Mouse (Mus musculus): ENCODE measurements around the gene Uso1. TPM values are rescaled to one million over a fixed set of nuclear protein-coding genes. Genes with fewer than 3 reads are reported as not detected.
A peak's percentile ranks its signal among the peaks of the same experiment; 100 is the strongest.

The Uso1 gene
- polyA plus RNA-seq, 1 experiment = 25.1 TPM

DNA sequence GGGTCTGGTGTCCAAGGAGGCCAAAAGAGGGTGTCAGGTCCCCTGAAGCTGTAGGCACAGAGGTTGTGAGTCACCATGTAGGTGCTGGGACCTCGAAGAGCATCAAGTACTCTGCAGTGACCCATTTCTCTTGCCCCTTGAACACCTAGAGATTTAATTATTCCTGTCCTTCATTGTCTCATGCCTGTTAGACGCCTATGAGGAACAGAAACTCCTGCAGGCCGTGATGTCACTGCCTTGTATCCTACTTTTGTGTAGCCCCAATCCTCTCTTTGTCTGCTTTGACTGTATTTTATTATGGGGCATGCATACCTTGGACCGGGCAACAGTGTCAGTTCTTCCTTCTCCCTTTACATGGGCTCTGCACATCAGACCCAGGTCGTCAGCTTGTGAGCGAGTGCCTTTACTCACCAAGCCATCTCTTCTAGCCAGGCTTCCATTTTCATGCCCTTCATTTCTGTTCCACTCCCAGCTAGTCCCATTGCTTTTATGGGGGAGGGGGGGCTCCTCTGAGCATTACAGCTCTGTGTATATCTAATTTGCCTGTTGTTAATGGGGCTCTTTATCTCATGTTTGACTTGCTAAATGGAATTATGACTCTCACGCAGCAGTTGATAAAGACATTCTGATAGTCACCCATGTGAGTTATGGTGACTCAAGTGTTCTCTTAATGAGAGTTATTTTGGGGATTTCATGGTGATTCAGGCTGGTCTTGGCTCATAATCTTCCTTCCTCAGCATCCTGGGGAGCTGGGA lies 7.4 kb downstream of the Uso1 start:
- Histone ChIP-seq H3K27ac (ENCODE audit: insufficient read depth, low read depth, low read length) (peak overlapping the region; percentile 21; the same call in 1 of the 2 replicates), H3K36me3 (ENCODE audit: control insufficient read depth, insufficient read depth, low read length) (no peaks in the 10 kb centered on the region), H3K4me1 (ENCODE audit: control insufficient read depth, insufficient read depth, insufficient read length, low read length) (peaks cover 16% of the 10 kb centered on the region; the same call in 1 of the 2 replicates), H3K27me3 (ENCODE audit: control insufficient read depth, insufficient read depth, low read length) (no peaks in the 10 kb centered on the region), H3K4me3 (ENCODE audit: low read depth, low read length) (no peak overlapping the region)
- 43% methylated on average over 7 of the region's 7 CpGs for WGBS
- no peak for TF ChIP-seq CTCF (IDR thresholded peaks at IDR 0.05; ENCODE audit: extremely low read depth, insufficient read length, insufficient replicate concordance, low read depth, low read length)
- no peak for TF ChIP-seq POLR2A (IDR thresholded peaks at IDR 0.05; ENCODE audit: low read depth, low read length)

DNA sequence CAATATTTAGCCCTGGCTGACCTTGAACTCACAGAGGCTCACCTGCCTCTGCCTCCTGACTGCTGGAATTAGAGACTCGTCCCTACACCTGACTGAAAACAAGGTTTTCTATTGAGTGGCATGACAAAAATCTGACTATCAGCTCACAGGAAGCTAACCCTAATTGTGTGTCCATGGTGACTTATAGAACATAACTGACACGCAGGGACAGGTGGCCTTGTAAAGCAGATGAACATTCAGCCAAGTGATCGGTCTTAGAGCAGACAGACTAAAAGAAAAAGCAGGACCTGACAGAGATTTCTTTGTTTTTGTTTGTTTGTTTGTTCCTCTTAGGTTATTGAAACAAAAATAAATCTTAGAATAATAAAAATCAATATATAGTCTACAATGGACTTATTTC lies 10.5 kb downstream of the Uso1 start:
- Histone ChIP-seq H3K4me1 (ENCODE audit: control insufficient read depth, insufficient read depth, insufficient read length, low read length) (peaks cover 14% of the 10 kb centered on the region; the same call in 1 of the 2 replicates), H3K27ac (ENCODE audit: insufficient read depth, low read depth, low read length) (peak overlapping the region; percentile 2; the same call in 1 of the 2 replicates)
- 82% methylated on average over 3 of the region's 3 CpGs for WGBS

DNA sequence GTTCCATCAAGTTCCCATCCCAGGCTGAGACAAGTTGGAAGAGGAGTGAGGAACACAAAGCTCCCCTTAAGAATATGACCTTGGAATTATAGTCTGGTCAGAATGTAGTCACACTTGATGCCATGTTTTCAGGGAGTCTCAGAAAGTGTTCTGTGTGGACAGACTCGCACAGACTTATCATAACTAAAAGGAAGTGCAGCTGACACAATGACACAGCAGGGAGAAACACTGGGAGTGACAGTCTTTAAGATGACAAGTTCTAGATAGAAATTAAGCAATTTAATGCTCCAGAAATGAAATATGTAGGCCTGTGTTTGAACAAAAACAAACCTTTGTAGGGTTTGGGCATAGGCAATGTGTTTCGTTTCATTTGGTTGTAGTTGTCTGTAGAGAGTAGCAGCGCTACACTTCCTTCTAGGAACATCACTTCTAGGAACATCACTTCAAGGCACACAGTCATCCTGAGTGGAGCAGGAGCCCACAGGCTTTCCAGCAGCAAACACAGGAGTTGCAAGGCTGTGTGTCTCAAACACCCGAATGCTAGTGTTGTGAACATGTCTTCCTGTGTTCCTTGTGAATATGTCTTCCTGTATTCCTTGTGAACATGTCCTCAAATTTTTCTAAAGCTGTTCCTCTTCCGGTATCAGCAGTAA lies 11.7 kb downstream of the Uso1 start:
- WGBS = 84% methylated on average over 5 of the region's 5 CpGs
- peaks cover 14% of the 10 kb centered on the region; the same call in 1 of the 2 replicates for H3K4me1 ChIP-seq (ENCODE audit: control insufficient read depth, insufficient read depth, insufficient read length, low read length)
- peaks cover 14% of the 10 kb centered on the region for H3K36me3 ChIP-seq (ENCODE audit: control insufficient read depth, insufficient read depth, low read length)
- no peaks in the 10 kb centered on the region for H3K27me3 ChIP-seq (ENCODE audit: control insufficient read depth, insufficient read depth, low read length)
- H3K27ac ChIP-seq (ENCODE audit: insufficient read depth, low read depth, low read length) = no peak overlapping the region
- TF ChIP-seq POLR2A (IDR thresholded peaks at IDR 0.05; ENCODE audit: low read depth, low read length) (no peak), CTCF (IDR thresholded peaks at IDR 0.05; ENCODE audit: extremely low read depth, insufficient read length, insufficient replicate concordance, low read depth, low read length) (no peak)
- no peak overlapping the region for H3K4me3 ChIP-seq (ENCODE audit: low read depth, low read length)

More for the DNA sequence above, 10.5 kb downstream of the Uso1 start:
- Histone ChIP-seq H3K27me3 (ENCODE audit: control insufficient read depth, insufficient read depth, low read length) (no peaks in the 10 kb centered on the region), H3K4me3 (ENCODE audit: low read depth, low read length) (no peak overlapping the region), H3K36me3 (ENCODE audit: control insufficient read depth, insufficient read depth, low read length) (peaks cover 7% of the 10 kb centered on the region)
- TF ChIP-seq CTCF (IDR thresholded peaks at IDR 0.05; ENCODE audit: extremely low read depth, insufficient read length, insufficient replicate concordance, low read depth, low read length) (no peak), POLR2A (IDR thresholded peaks at IDR 0.05; ENCODE audit: low read depth, low read length) (no peak)

DNA sequence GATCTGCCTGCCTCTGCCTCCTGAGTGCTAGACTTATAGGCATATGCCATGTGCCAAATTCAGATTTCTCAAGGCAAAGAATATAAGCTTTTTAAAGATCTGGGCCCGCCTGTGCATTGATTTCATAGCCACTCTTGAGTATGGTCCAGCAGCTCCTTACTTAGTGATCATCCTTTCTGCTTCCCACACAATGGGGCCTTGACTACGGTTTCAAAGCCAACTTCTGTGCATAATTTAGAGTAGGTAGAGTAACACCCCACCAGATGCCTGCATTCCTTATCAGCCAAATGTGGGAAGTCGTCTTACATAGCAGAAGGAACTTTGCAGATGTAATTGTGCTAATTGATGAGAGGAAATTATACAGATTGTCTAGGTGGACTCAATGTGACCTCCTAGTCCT lies 17.1 kb downstream of the Uso1 start:
- Histone ChIP-seq H3K36me3 (ENCODE audit: control insufficient read depth, insufficient read depth, low read length) (peaks cover 26% of the 10 kb centered on the region), H3K27me3 (ENCODE audit: control insufficient read depth, insufficient read depth, low read length) (no peaks in the 10 kb centered on the region), H3K4me1 (ENCODE audit: control insufficient read depth, insufficient read depth, insufficient read length, low read length) (no peaks in the 10 kb centered on the region), H3K27ac (ENCODE audit: insufficient read depth, low read depth, low read length) (no peak overlapping the region), H3K4me3 (ENCODE audit: low read depth, low read length) (no peak overlapping the region)
- TF ChIP-seq CTCF (IDR thresholded peaks at IDR 0.05; ENCODE audit: extremely low read depth, insufficient read length, insufficient replicate concordance, low read depth, low read length) (no peak), POLR2A (IDR thresholded peaks at IDR 0.05; ENCODE audit: low read depth, low read length) (no peak)
- WGBS = 86% methylated on average over 3 of the region's 3 CpGs

DNA sequence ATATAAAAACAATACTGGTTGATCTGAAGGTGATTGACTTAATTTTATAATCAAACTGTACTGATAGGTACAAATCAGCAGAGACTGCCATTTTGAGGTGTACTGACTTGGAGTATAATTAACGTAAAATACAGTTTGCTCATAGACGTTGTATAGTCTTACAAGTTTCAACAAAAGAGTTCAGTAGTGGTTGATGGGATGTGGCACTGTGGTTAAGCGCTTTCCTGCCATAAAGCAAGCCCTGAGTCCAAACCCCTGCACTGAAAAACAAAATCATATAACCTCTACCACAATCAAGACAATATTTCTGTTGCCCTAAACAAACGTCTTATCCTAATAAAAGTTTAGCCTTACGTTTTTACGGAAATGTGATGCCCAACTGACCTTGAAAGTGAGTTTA lies 28.2 kb downstream of the Uso1 start:
- H3K4me3 ChIP-seq (ENCODE audit: low read depth, low read length) = no peak overlapping the region
- peaks cover 48% of the 10 kb centered on the region for H3K36me3 ChIP-seq (ENCODE audit: control insufficient read depth, insufficient read depth, low read length)
- 79% methylated on average over 6 of the region's 6 CpGs for WGBS
- no peaks in the 10 kb centered on the region for H3K27me3 ChIP-seq (ENCODE audit: control insufficient read depth, insufficient read depth, low read length)
- no peak for TF ChIP-seq POLR2A (IDR thresholded peaks at IDR 0.05; ENCODE audit: low read depth, low read length)
- H3K4me1 ChIP-seq (ENCODE audit: control insufficient read depth, insufficient read depth, insufficient read length, low read length) = no peaks in the 10 kb centered on the region
- H3K27ac ChIP-seq (ENCODE audit: insufficient read depth, low read depth, low read length) = no peak overlapping the region

DNA sequence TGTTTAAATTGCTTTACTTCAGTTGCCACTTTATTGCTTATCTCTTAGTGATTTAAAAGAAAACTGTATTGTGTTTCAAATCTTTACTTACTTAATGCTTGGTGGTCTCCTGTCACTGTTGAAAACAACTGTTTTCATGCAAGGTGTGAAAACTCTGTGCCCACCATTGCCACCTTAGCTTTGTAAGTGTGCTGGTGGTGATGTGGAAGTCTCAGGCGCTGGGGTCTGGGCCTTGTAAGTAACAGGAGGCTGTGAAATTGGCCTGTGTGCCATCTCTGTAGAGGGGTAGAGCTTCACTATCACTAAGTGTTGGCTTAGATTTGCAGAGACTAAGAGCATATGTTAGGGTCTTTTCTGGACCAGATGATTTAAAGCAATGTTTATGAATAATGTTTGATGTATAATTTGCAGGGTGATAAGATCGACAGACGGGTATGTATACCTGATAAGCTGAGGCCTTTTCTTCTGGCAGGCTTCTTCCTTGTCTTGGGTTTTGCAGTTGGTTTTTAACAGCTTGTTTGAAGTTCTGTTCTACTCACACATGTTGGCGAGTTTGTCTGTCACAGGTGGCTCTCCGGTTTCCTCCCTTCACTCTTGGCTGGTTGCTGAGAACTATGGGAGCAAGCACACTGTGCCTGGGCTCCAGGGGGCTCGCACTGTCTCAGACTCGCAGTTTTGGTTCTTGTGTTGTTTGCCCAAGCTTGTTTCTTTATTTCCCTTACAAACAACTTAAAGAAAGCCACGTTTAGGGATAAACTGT lies 45.5 kb downstream of the Uso1 start:
- no peak overlapping the region for H3K4me3 ChIP-seq (ENCODE audit: low read depth, low read length)
- TF ChIP-seq CTCF (IDR thresholded peaks at IDR 0.05; ENCODE audit: extremely low read depth, insufficient read length, insufficient replicate concordance, low read depth, low read length) (no peak), POLR2A (IDR thresholded peaks at IDR 0.05; ENCODE audit: low read depth, low read length) (no peak)
- WGBS = 70% methylated on average over 8 of the region's 8 CpGs
- peaks cover 3% of the 10 kb centered on the region; the same call in 1 of the 2 replicates for H3K4me1 ChIP-seq (ENCODE audit: control insufficient read depth, insufficient read depth, insufficient read length, low read length)
- H3K27me3 ChIP-seq (ENCODE audit: control insufficient read depth, insufficient read depth, low read length) = no peaks in the 10 kb centered on the region
- peaks cover 59% of the 10 kb centered on the region for H3K36me3 ChIP-seq (ENCODE audit: control insufficient read depth, insufficient read depth, low read length)
- no peak overlapping the region for H3K27ac ChIP-seq (ENCODE audit: insufficient read depth, low read depth, low read length)

All from small intestine, adult 2 months (tissue).